Mouse (Mus musculus) induced T-regulatory cell, adult 2 months (primary cell): Measurements from ENCODE around the gene Actrt2.

ENCODE experiments used
- DNase-seq: peaks from one replicate; pipeline ENCODE4 v3.0.0-alpha.2; 2012; ENCODE audit warnings: low read depth

Actrt2 gene

DNA sequence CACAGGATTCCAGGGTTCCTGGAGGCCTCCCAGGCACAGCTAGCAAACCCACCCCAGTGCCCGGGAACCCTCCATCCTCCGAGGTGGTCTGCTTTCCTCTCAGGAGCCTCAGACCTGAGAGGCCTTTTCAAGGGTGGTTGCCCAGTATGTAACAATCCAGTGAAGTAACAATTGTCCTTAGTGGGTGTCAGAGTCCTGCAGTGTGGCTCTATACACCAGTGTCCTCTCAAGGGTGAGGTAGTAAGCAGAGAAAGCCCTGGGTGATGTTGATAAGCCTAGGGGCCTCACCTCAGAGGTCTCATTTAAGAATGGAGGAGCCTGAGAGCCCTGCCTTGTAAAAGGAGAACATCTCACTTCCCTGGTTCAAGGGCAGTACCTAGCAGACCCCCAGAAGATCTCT, at the start of gene Actrt2:
TSS of gene Actrt2 (minus strand) at position 101 of the 400 bp plus-strand sequence.
- DNase-seq = no peak

DNA sequence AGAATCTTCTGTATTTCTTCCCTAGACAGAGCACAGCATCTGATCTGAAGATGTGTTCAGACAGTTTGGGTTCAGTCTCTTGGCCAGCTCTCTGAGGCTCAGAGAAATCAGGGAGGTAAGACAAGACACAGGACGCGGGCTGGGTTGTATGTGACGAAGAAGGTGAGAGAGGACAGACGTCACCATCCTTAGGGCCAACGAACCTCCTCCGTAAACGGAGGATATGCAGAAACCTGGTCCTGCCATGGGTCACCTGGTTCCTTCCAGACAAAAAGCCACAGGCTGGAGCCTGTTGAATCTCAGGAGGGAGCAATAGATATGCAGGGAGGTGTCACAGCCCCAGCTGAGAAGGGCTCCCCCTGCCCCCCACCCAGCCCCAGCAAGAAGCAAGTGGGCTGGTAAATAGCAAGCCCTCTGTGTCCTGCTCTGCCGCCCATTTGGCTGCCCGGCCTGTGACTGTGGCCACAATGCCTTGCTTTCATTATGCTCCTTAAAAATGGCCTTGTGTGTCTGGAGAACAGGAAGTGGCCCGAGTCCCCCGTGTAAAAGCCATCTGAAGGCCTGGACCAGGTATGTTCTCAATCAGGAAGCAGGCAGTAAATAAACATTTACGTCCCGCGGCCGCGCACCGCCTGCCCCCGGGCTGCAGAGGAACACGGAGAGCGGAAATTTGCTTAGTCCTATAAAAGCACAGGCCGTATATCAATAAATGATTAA, 41.9 kb upstream of the Actrt2 start:
- no peak for DNase-seq

DNA sequence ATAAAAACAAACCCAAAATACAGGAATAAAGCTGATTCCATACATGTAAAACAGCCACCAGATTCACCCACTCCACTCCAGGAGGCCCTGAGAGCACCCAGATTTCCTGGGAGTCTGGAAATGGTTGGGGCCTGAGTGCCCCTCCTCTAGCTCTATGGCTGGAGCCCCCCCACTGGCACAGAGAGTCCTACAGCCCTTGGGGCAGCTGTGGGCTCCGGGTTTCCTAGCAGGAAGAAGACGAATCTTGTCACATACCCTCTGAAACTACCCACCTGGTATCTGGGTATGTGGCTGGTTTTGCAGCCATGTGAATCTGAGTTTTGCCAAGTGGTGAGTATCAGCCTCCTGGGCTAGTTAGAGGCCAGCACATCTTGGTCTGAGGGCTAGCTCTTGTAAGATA, 41.1 kb upstream of the Actrt2 start:
- DNase-seq = no peak

- DNase-seq = no peak
Measured at GRCm38 (mm10) chr4:154708223-154708622, 40.6 kb upstream of the Actrt2 start.

- no peak for DNase-seq
Measured at GRCm38 (mm10) chr4:154707521-154707920, 39.9 kb upstream of the Actrt2 start.

- DNase-seq = no peak
Measured at GRCm38 (mm10) chr4:154706442-154706841, 38.8 kb upstream of the Actrt2 start.

DNA sequence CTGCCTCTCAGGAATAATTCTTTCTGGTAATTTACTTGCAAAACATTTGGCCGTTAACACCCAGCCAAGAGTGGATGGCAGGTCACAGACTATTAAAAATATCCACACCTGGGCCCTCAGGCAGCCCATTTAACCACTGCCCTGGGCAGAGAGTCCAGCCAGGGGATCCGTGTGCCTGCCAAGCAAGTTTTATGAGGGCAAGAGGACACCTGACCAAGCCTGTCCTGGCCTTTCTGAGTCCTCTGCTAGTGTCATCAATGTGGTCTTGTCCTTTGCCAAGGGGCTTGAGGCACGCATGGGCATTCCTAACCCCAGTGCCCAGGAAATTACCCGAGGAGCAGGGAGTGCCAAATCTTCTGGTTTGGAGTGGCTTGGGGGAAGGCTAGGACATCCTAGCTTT, 38.0 kb upstream of the Actrt2 start:
- no peak for DNase-seq

GRCm38 (mm10) chr4:154705056-154705455, 37.4 kb upstream of the Actrt2 start:
- no peak for DNase-seq

DNA sequence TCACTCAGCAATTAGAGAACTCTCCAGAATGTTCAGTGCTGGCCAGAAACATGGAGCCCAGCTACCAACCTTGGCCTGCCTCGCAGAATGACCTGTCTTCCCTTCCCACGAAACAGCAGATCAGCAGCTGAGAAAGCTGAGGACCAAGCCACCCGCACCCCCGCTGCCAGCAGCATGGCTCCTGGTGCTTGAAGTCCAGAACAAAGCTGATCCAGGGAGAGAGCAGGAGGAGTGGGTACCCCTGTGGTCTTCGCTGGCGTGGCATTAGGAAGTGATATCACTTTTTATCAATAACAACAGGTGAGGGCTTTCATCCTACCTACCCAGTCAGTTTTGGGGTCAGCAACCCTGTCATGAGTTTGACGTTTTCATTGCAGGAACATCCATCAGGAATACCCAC, 36.9 kb upstream of the Actrt2 start:
- no peak for DNase-seq

GRCm38 (mm10) chr4:154703426-154704070, 35.9 kb upstream of the Actrt2 start:
- DNase-seq = no peak

DNA sequence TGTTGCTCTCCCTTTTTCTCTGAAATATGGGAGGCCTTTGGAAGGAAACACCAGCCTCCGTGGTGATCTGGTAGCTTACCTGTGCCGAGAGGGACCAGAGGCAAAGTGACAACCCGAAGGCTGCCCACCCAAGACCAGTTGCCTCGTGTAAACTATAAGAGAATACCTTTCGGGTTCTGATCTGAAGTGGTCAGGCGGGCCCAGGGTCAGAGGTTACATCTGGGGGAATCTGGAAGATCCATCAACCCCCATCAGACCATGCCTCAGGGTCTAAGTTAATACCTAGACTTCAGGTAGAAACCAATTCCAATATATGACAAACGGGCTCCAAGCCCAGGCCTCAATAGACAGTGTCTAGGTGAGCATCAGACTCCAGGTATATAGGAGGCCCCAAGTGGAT, 35.3 kb upstream of the Actrt2 start:
- no peak for DNase-seq

GRCm38 (mm10) chr4:154702186-154702585, 34.5 kb upstream of the Actrt2 start:
- no peak for DNase-seq

GRCm38 (mm10) chr4:154700921-154701412, 33.3 kb upstream of the Actrt2 start:
- DNase-seq = no peak

GRCm38 (mm10) chr4:154700436-154700835, 32.8 kb upstream of the Actrt2 start:
- no peak for DNase-seq

DNA sequence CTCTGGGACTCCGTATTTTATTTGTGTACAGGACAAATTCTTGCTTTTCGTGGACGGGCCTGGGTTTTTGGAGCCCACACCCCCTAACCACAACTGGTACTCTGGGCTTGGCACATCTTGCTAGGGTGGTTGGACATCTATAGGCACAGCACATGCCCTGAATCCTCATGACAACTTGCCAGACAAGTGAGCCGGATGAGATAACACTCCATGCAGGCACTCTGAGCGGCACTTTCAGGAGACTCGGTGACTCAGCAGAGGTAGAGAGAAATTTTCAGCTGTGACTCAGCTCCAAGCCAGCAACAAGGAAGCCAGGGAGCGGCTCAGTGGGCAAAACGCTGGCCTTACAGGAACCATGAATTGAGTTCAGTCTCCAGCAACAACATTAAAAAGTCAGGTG, 31.6 kb upstream of the Actrt2 start:
- DNase-seq = no peak

DNA sequence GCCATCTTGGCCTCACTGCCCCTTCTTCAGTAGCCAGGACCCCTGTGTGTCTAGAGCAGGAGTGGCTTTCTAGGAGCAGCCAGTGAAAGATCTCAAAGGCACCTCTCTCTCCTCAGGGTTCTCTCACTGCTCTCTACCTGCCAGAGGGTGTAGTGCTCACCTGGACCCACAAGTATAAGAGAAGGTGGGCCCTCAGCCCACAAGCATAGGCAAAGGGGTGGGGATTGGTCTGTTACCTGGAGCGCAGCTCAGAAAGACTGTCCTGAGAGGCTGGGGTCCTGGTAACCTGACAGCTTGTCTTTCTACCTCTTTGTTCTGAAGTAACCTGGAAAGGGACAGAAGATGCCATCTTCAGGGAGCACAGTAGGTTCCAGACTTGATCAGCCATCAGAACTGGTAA, 31.0 kb upstream of the Actrt2 start:
- no peak for DNase-seq

DNA sequence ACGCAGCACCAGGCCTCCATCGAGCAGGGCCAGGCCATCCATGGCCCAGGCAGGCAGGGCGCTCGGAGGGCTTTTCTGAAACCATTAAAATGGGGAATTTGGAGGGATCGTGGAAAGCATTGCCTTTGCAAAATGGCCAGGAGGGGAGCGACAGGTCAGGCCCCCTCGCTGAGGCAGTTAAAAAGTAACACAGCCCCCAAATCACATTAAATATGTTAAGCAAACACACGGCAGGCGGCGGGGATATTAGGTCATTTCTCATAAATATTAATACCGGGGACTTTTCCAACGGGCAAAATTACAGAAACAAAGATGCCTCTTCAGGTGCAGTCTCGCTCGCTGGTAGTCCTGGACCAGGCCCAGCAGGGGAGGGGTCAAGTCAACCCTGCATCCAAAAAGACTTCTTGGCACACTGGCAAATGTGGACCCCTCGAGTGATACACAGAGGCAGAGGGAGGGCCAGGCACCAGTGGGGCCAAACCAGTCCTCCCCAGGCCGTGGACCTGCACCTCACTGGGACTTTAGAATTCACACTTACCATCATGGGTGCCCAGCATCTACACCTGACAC, 30.4 kb upstream of the Actrt2 start:
- DNase-seq = no peak

- no peak for DNase-seq
Measured at GRCm38 (mm10) chr4:154697476-154697875, 29.8 kb upstream of the Actrt2 start.

GRCm38 (mm10) chr4:154696552-154696951, 28.9 kb upstream of the Actrt2 start:
- no peak for DNase-seq

GRCm38 (mm10) chr4:154696146-154696545, 28.5 kb upstream of the Actrt2 start:
- no peak for DNase-seq

- no peak for DNase-seq
Measured at GRCm38 (mm10) chr4:154694361-154694760, 26.7 kb upstream of the Actrt2 start.

DNA sequence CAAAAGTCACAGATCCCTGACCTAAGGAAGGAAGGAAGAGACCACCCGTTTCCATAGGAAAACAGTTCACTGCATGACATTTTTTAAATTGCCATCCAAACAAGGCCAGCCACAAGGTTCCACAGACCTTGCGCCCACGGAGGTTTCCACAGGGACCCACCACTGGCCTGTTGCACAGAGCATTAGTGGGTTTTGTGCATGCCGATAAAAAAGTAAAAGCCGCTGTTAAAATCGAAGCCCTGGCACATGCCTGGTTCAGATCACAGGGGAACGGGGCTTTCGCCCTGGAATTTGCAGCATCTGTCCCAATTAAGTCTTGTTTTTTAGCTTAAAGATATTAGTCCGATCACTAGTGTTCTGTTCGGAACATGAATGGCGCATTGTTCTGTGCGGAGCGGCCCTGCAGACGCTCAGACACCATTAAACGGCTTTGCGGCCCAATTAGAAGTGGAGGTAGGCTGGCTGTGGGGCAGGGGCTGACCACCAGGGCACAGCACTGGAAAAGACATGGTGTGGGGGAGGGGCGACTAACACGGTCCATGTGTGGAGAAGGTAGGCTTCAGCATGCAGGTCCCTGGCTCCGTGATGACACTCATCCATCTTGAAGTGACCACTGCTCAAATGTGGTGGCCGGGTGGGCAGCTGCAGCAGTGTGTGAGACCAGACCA, 25.8 kb upstream of the Actrt2 start:
- DNase-seq = no peak
